Mouse (Mus musculus) lung, postnatal 10 days (tissue): ENCODE measurements at regions not wholly inside any gene's neighbourhood (a gene's known extent, or its start where the extent isn't known, plus 50 kb on each side); places are given as distances from the start of the nearest gene placed in this dataset.
A peak's percentile ranks its signal among the peaks of the same experiment; 100 is the strongest.

ENCODE experiments used
- DNase-seq: peaks from one replicate; pipeline ENCODE4 v3.0.0; 2021

DNA sequence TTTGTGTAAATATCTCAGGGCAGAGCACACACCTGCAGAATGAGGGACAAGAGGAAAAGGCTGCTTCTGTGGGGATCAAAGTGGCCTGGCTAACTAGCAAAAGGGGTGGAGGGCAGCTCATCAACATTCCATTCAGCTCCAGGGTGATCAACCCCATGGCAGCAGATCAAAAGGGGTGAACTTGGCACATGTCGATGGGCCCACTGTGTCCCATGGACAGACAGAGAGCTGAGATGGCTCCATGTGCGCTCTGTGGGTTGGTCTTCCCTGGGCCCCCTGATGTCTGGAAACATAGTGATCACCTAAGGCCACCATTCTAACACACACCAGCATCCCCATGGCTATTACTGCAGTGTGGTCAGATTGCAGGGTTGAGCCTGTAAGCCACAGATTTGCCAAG lies 253.2 kb upstream of the Sox11 start:
- DNase-seq = no peak

DNA sequence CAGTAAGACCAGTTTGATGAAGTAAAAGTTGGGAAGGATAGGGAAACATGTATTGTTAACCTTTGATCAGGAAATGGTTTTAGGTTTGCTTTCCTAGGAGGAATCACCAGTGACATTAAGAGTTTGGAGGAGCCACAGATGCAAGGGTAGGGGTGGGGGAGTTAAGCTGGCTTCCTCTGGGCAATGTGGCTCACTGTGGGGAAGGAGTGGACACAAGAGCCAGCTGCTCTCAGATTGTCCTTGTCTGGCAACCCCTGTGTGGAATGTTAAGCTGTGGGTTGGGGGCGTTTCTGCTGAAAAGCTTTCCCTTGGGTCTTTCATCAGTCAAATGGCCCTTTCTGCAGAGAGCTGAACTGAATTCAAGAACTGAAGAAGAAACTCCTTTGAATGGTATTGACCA lies 251.1 kb upstream of the Sox11 start:
- DNase-seq = no peak

DNA sequence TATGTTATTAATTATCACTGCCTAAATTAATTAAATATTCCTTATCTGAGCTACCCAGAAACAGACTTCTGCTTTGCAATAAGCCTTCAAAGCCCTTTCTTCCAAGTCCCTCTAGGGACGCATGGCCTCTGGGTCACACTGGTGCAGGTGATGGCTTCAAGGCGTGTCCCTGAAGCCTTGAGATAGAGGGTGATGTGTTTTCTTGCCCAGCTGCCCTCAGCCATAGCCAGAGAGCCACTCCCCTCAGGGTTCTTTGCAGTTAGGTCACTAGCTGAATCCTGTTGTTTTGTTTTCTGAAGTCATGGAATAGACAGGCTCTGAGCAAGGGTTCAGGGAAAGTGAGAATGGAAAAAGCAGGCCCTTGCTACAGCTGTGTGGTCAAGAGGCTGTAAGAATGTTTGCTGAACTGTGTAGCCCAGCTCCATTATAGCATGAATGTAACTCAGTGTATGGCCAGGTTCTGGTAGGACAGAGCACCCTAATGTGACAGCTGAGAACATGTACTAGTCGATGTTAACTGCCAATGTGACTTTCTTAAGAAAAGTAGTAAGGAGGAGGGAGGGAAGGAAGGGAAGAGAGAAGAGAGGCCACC lies 233.8 kb upstream of the Sox11 start:
- DNase-seq = no peak

DNA sequence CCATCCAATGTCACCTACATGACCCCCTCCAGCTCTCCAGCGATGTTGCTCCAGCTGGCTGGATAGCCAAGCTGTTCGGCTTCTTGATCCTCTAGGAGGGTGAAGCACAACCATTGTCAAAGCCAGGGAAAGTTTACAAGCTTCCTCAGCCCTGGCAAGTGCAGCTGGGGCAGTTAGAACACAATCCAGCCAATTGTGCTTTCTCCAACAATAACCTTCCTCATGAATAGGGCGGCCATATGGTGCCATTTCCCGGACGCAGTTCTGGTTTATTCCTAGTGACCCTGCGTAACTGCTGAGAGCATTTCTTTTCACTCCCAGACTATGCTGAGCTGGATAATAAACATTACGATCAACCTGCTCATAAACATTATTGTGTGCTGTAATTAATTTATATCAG lies 233.3 kb upstream of the Sox11 start:
- DNase-seq = no peak

DNA sequence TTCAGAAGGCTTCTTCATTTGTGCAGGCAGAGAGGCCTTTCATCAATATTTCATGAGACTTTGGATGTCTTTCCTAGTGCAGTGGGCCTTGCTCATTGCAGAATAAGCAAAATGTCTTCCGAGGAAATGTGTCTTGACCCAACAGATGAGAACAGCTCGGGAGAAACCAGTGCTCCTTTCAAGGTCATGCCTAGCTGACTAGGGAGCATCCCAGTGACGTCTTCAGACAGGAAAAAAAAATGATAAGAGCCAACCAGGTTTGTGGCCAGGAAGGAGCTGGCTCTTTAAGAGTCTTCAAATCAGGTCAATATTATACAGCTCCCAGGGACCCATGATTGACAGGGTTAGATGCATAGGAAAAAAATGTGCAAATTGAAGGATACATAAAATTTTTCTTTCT lies 224.9 kb upstream of the Sox11 start:
- no peak for DNase-seq

DNA sequence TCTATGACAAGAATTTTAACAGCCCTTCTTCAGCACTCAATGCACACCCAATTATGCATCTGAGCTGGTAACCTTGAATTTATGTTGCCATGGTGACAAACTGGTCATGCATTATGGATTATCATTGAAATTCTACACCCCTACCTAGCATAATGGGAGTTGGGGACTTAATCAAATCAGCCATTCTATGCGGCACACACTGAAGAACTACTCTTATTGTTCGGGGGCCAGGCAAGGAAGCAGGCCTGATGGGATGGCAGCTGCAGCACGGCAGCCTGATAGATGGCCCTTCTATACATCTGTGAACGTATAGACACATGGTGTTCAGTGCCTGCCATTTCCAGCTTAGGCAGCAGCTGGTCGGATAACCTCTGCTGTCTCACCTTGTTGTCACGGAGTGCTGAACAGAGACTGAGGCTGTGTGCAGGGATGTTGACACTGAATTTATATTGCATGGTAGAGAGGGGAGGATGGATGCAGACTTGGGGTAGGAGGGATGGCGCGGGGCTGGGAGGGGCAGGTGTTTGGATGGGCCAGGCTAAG lies 223.7 kb upstream of the Sox11 start:
- DNase-seq = no peak

DNA sequence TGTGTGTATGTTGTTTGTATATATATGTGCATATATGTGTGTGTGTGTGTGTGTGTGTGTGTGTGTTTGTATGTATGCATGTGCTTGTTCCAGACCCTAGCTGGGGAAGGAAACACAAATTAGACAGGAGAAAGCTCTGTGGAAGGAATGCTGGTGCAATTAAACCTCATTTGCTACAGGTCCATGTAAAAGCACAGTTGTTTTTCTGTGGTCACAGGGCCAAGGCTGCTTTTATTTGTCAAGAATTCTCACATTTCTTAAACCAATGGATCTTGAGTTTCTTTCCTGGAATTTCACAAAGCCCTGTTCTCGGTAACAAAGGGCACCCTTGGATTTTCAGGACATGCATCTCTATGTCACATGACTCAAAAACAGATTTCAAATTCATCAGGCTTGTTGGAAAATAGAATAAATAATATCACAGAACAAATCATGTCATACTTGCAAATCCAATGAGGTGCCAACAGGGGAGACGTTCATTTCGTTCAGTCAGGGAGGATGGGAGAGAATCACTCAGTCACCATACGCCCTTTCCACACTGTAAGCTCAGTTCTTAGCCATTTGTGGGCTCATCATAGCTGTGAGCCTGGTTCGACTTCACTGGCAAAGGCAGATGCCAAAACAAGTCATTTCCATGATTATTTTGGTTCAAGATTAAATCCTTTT lies 222.4 kb upstream of the Sox11 start:
- DNase-seq = no peak

DNA sequence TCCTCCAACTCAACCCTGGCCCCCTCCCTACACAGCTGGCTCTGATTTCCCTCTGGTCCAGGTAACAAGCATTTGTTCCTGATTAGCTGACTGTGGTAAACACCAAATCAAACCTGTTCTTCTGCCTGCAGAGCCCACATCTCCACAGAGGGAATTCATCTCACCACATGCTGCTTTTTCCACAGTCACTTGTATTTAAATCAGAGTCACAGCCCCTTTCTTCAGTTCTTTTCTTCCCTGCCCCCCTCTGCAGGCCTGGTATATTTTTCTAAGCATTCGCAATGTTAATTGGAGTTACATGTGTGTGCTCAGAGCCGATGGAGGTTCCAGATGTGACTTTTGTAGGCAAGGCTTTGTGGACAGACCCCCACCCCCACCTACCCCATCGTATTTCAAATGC lies 221.5 kb upstream of the Sox11 start:
- DNase-seq = no peak

DNA sequence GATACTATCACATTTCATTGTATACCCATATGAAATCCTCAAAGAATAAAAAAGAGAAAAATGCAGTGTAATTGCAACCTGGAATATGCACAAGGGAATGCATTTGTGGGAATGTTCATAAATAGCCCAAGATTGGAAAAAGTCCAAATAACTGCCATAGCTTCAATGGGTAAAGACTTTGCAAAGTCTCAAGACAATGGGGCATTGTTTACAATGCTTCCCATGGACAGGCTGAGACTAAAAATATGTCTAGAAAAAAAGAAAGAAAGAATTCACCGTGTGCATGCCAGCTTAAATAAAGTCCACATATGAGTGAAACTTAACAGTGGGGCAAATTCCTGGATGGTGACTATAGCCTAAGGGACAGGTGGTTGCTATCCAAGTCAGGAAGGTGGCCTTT lies 210.4 kb upstream of the Sox11 start:
- no peak for DNase-seq

DNA sequence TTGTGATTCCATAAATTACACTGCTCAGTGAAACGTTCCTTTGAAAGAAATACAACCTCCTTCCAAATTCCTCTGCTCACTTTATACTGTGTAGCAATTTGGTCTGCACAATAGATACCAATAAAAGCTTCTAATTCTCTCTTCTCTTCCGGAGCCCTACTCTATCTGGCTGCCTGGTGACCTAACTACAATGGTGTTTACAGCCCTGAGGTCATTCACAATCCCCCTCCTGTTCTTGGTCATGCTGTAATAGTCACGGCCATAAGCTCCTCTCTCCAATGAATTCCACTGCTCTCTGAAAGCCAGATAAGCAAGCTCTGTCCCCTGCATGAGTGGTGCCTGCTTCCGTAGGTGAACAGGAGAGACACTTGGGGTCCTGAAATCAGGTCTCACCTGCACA lies 195.8 kb upstream of the Sox11 start:
- DNase-seq = no peak

DNA sequence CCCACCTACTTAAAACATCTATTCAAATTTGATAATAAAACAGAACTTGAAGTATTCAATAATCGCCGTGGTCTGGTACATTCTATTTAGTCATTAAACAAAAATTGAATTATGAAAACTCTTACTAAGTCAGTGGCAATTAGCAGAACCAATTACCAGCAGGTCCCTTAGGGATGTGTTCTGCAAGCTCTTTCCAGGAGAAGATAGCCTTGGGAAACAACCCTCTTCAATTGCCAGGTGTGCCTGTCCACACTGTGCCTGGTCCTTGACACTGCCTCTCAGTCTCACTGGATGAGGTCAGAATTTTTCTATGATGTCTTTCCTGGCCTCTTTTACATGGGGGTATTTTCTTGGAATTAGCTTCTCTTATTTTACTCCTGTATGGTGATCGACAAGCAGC lies 195.1 kb upstream of the Sox11 start:
- no peak for DNase-seq

DNA sequence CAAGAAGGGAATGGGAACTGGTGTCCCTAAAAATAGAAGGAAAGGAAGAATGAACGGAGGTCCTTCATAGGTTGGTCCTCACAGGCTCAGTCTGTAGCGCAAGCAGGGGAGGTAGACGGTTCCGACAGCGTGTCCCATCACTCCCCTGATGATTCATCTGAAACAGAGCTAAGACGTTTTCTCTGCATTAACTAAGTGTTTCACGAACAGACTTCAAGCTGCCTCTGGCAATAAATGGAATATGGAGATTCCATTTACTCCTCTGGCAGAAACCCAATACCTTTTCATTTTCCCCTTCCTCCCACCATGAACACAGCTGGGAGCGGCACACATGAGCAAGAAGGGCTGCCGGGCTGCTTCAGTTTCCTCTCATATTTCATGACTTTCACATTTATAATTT lies 194.6 kb upstream of the Sox11 start:
- no peak for DNase-seq

DNA sequence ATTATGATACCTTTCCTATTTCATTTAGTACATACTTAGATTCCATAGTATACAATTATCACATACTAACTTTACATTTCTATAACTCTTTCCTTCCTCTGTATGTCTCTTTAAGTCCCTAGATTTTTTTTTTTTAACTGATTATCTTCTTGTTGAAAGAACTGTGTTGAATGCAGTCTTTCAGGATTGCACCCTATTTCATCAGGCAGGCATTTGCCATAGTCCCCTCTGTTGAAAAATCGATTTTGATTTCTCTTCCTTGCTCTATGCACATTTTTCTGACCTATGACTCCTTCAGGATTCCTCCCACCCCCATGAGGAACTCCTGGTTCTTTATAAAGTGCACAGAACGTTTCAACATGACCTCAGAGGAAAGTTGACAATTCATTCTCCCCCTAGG lies 183.2 kb upstream of the Sox11 start:
- DNase-seq = no peak

DNA sequence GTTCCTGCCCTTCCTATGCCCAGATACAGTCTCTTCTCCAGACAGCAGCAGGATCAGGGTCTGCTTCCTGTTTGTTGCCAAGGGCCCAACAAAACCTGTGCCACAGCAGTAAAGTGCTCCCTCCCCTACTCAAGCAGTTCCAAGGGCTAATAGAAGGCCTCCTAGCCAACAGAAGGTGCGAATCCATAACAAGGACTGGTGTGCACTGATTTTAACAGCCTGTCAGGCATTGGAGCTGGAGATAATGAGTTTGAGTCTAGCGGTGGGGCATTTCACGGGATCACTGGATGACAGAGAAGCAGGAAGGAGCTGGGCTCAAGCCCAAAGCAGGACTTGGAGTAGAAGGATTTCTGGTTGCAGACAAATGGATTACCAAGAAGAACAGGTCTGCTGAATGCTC lies 170.9 kb upstream of the Sox11 start:
- DNase-seq = no peak

DNA sequence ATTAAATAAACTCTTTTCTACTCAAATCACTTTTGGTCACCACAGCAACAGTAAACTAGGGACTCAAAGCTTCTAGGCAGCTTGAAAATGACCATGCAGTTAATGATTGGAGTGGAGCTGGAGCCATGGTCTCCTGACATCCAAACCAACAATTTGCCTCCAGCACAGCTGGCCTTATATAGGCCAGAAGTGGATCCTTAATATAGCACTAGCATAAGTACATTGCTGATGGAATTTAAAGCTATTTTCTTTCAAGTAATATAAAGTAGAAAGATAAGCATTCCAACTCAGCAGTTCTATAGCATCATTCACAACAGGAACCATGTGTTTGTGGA lies 165.8 kb upstream of the Sox11 start:
- no peak for DNase-seq

DNA sequence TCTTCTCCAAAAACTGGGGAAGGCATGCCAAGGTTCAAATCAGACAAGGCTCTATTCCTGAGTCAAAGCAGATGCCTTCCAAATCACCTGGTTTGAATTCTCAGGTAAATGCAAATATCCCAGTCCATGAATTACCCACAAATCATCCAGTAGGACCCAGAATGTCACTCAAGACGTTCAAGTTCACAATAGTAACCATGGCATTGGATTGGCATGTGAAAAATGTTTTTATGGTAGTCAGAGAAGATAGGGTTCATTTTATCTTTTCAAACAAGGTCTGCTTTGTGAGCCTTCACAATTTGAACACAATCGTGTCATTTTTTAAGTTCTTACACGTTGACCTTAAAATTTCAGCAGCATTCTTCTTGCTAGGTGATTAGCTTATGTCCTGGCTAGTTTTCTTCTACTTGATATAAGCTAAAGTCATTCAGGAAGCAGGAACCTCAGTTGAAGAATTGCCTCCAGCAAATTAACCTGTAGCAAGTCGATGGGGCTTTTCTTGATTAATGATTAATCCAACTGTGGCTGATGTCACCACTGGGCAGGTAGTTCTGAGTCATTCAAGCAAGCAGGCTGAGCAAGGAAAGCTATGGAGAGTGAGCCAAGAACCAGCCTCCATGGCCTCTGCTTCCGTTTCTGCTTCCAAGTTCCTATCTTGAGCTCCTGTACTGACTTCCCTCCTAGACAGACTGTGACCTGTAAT lies 165.3 kb upstream of the Sox11 start:
- DNase-seq = no peak

DNA sequence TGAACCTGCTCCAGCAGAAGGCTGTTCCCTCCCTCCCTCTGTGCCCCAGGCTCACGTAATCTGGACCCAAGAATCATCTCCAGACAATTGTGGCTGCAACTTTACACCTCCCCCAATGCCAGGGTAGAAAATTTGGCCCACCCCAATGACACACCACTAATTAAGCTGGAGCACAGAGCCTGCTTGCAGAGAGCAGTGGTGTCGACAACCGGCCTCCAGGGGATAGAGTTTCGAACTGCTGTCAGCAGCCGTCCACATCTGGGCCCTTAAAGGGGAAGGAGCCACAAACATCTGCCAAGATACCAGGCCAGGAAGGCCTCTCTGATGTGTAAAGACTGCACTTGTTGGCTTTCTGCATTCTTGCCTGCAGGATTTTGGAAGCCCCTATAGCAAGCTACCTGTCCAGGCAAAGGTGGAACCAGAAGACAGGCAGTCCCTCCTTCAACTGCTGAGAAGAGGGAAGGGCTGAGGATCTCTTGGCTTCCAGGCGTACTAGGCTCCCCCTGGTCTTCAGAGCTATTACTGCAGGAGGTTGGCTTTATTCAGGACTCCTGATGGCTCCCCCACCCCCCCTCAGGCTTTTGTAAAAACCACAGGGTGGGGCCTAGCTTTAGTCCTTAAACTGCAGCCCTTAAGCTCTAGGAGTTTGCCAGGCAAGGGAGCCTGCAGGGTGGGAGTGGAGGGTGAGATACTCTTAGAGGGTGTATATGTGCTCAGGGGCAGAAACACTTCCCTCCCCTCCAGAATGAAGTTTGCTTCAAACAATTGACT lies 160.5 kb upstream of the Sox11 start:
- DNase-seq = peak; percentile 27

DNA sequence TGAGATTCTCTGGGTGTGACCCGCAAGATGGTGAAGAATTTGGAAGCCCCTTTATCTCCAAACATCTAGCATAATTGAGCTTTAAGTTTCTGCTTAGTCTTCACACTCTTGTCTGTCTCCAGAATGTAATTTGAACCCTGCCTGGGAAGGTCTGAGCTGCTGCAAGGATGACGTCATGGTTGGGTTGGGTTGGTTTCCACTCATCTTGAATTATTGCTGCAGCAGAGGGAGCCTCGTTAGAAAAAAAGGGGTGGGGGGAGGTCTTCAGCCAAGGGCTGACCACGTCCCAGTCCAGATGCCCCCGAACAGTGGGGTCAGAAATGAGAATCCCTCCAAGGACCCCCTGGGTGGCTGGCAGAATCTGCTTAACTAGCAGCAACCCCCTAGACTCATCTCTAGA lies 158.1 kb upstream of the Sox11 start:
- no peak for DNase-seq

DNA sequence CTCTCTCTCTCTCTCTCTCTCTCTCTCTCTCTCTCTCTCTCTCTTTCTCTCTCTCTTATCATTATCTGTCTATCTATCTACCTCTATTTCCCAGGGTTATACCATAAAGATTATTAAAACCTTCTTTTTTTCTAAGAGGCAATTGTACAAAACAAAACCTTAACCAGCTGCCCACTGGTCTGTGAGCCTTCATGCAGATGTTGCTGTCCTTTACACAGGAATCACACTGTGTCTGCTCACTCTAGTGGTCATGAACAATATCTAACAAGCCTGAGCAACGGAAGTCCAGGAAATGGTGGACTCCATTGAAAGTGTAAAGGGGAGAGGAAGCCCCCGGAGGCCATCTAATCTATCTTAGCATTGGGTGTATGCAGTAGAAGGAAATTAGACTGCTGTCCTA lies 156.9 kb upstream of the Sox11 start:
- no peak for DNase-seq

DNA sequence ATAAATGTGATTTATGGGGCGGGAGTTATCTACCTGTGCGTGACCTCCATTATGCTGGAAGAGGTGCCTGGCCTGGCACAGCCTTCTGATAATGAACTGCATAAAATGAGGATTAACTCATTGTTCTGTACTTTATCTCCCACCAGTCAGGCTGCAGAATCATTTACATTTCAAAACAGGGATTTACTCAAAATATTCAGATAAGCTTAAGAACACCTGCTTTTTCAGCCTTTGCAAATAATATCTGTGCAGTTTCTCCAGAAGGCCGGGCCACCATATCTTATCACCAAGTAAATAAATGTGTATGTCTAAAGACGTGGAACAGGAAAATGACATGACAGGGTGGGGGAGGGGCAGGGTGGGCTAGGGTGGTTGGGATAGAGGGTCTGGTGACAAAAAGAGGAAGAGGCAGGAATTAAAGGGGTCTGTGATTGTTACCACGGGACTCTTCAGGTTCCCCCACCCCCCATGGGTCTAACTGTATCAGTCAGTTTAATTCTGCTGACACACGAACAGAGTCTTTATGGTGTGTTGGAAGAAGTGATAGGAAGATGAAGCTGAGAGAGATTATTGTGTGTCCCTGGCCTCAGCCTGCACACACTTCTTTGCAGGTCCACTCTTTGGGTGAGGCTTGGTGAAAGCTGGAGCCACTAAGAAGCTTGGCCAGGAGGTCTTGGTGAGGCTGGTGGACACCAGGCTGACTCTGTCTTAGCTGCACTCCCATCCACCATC lies 154.6 kb upstream of the Sox11 start:
- DNase-seq = no peak

DNA sequence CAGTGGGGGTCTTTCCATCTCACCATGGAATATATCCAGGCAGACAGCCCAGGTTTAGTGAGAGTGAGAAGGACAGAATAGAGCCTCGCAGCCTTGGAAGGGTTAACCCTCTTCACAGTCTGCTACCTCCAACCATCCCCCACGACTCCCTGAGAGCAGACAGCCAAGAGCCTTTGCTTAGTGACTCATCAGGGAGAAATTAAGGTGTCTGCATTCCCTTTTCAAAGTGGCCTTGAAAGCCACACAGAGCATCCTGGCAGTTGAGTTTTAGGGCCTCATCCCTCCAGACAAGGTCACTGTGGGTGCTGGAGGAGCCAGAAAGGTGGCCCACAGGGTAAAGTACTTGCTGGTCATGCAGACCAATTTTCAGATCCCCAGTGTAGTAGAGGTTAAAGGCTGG lies 149.9 kb upstream of the Sox11 start:
- DNase-seq = peak; percentile 22

DNA sequence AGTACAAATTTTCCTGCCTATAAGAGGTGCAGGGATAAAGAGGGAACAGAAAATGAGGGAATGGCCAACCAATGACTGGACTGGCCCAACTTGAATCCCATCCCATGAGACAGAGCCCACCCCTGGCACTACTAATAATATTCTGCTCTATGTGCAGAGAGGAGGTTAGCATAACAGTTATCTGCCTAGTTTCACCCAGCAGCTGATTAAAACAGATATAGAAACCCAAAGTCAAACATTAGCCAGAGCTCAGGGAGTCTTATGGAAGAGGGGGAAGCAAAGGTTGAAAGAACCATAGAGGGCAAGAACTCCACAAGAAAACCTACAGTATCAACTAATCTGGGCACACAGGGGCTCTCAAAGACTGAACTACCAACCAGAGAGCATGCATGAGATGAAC lies 138.9 kb upstream of the Sox11 start:
- no peak for DNase-seq

DNA sequence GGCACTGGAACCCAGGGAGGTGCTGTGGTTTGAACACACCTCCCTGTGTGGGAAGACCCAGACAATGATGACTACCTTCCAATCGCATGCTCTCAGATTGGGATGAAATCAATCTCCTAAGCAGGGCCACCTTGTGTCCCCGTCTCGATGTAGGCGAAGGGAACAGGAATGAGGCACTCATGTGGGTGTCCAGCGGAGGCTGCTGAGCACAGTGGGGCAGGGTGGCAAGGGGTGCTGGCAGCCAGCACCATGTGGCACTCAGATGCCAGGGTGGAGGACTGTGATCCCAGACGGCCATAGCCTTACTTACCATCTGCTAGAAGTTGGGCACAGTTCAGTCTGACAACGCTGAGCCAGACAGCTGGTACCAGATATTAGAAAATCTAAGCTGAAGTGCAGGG lies 137.2 kb upstream of the Sox11 start:
- no peak for DNase-seq
